Mouse (Mus musculus): ENCODE measurements around the gene Ldb1. TPM values are rescaled to one million over a fixed set of nuclear protein-coding genes. Genes with fewer than 3 reads are reported as not detected.

The Ldb1 gene
- polyA plus RNA-seq, 1 experiment from 2014 or later = 131 TPM

GRCm38 (mm10) chr19:46033911-46034310 is 11.1 kb downstream of the Ldb1 start:
- peaks cover 6% of the 10 kb centered on the region; the same call in 1 of the 2 replicates for H3K9me3 ChIP-seq
- no peak overlapping the region for H3K27ac ChIP-seq
- no peak overlapping the region for H3K9ac ChIP-seq
- H3K27me3 ChIP-seq = no peaks in the 10 kb centered on the region
- no peak for ATAC-seq (ENCODE audit: insufficient number of reproducible peaks, insufficient read depth, low FRiP score, low TSS enrichment)
- no peak overlapping the region for H3K4me3 ChIP-seq
- 95% methylated on average over 11 of the region's 11 CpGs for WGBS
- no peak overlapping the region for H3K4me2 ChIP-seq (replicated peaks)
- peaks cover 69% of the 10 kb centered on the region for H3K36me3 ChIP-seq
- H3K4me1 ChIP-seq = peaks cover 14% of the 10 kb centered on the region

- H3K4me3 ChIP-seq = no peak overlapping the region
These were observed 12.1 kb downstream of the Ldb1 start for GRCm38 (mm10) chr19:46032731-46033510.

GRCm38 (mm10) chr19:46031689-46032432 is 13.2 kb downstream of the Ldb1 start:
- Histone ChIP-seq H3K36me3 (peaks cover 69% of the 10 kb centered on the region), H3K9ac (no peak overlapping the region), H3K9me3 (peaks cover 6% of the 10 kb centered on the region; the same call in 1 of the 2 replicates), H3K4me1 (peaks cover 2% of the 10 kb centered on the region; the same call in 1 of the 2 replicates), H3K27me3 (no peaks in the 10 kb centered on the region), H3K4me2 (replicated peaks) (no peak overlapping the region), H3K4me3 (no peak overlapping the region), H3K27ac (no peak overlapping the region)
- 81% methylated on average over 9 of the region's 9 CpGs for WGBS
- no peak for ATAC-seq (ENCODE audit: insufficient number of reproducible peaks, insufficient read depth, low FRiP score, low TSS enrichment)

More at GRCm38 (mm10) chr19:46032731-46033510, 12.1 kb downstream of the Ldb1 start:
- no peak overlapping the region for H3K27ac ChIP-seq
- no peak for ATAC-seq (ENCODE audit: insufficient number of reproducible peaks, insufficient read depth, low FRiP score, low TSS enrichment)
- peaks cover 6% of the 10 kb centered on the region; the same call in 1 of the 2 replicates for H3K9me3 ChIP-seq
- H3K27me3 ChIP-seq = no peaks in the 10 kb centered on the region
- no peak overlapping the region for H3K9ac ChIP-seq
- no peak overlapping the region for H3K4me2 ChIP-seq (replicated peaks)
- H3K4me1 ChIP-seq = peaks cover 12% of the 10 kb centered on the region
- WGBS = 88% methylated on average over 26 of the region's 26 CpGs
- H3K36me3 ChIP-seq = peaks cover 69% of the 10 kb centered on the region

- H3K9me3 ChIP-seq = peaks cover 6% of the 10 kb centered on the region; the same call in 1 of the 2 replicates
- no peak overlapping the region for H3K9ac ChIP-seq
- peaks cover 56% of the 10 kb centered on the region for H3K36me3 ChIP-seq
- H3K4me3 ChIP-seq = no peak overlapping the region
- no peaks in the 10 kb centered on the region for H3K4me1 ChIP-seq
- H3K27ac ChIP-seq = no peak overlapping the region
- WGBS = 93% methylated on average over 10 of the region's 10 CpGs
- no peak for ATAC-seq (ENCODE audit: insufficient number of reproducible peaks, insufficient read depth, low FRiP score, low TSS enrichment)
- H3K4me2 ChIP-seq (replicated peaks) = no peak overlapping the region
- no peaks in the 10 kb centered on the region for H3K27me3 ChIP-seq
These were observed 14.6 kb downstream of the Ldb1 start for GRCm38 (mm10) chr19:46030196-46030983.

- WGBS = 100% methylated on average over 1 of the region's 1 CpGs
- Histone ChIP-seq H3K27me3 (no peaks in the 10 kb centered on the region), H3K4me3 (no peak overlapping the region), H3K9me3 (peaks cover 6% of the 10 kb centered on the region; the same call in 1 of the 2 replicates), H3K36me3 (peaks cover 49% of the 10 kb centered on the region), H3K4me1 (no peaks in the 10 kb centered on the region), H3K4me2 (replicated peaks) (no peak overlapping the region), H3K27ac (no peak overlapping the region), H3K9ac (no peak overlapping the region)
- ATAC-seq (ENCODE audit: insufficient number of reproducible peaks, insufficient read depth, low FRiP score, low TSS enrichment) = no peak
These were observed 15.4 kb downstream of the Ldb1 start for GRCm38 (mm10) chr19:46029652-46030051.

GRCm38 (mm10) chr19:46028747-46029320 is 16.2 kb downstream of the Ldb1 start:
- Histone ChIP-seq H3K27me3 (no peaks in the 10 kb centered on the region), H3K27ac (no peak overlapping the region), H3K9me3 (peaks cover 6% of the 10 kb centered on the region; the same call in 1 of the 2 replicates), H3K4me3 (no peak overlapping the region), H3K4me1 (no peaks in the 10 kb centered on the region), H3K4me2 (replicated peaks) (no peak overlapping the region), H3K9ac (no peak overlapping the region), H3K36me3 (peaks cover 41% of the 10 kb centered on the region)
- 70% methylated on average over 11 of the region's 11 CpGs for WGBS
- ATAC-seq (ENCODE audit: insufficient number of reproducible peaks, insufficient read depth, low FRiP score, low TSS enrichment) = no peak

GRCm38 (mm10) chr19:46026567-46026966 is 18.4 kb downstream of the Ldb1 start:
- ATAC-seq (ENCODE audit: insufficient number of reproducible peaks, insufficient read depth, low FRiP score, low TSS enrichment) = no peak
- H3K27me3 ChIP-seq = no peaks in the 10 kb centered on the region
- 64% methylated on average over 8 of the region's 8 CpGs for WGBS
- H3K4me2 ChIP-seq (replicated peaks) = no peak overlapping the region
- no peak overlapping the region for H3K4me3 ChIP-seq
- H3K36me3 ChIP-seq = peaks cover 18% of the 10 kb centered on the region
- peaks cover 6% of the 10 kb centered on the region; the same call in 1 of the 2 replicates for H3K9me3 ChIP-seq
- H3K4me1 ChIP-seq = no peaks in the 10 kb centered on the region
- no peak overlapping the region for H3K9ac ChIP-seq
- no peak overlapping the region for H3K27ac ChIP-seq

- H3K27ac ChIP-seq = no peak overlapping the region
- 78% methylated on average over 6 of the region's 6 CpGs for WGBS
- no peak overlapping the region for H3K4me3 ChIP-seq
These were observed 20.1 kb downstream of the Ldb1 start for GRCm38 (mm10) chr19:46024959-46025358.

GRCm38 (mm10) chr19:46016023-46016422 is 29.0 kb downstream of the Ldb1 start:
- Histone ChIP-seq H3K27me3 (no peaks in the 10 kb centered on the region), H3K27ac (no peak overlapping the region), H3K4me1 (no peaks in the 10 kb centered on the region), H3K36me3 (no peaks in the 10 kb centered on the region), H3K4me2 (replicated peaks) (no peak overlapping the region), H3K4me3 (no peak overlapping the region), H3K9me3 (no peaks in the 10 kb centered on the region), H3K9ac (no peak overlapping the region)
- WGBS = 73% methylated on average over 2 of the region's 2 CpGs
- no peak for ATAC-seq (ENCODE audit: insufficient number of reproducible peaks, insufficient read depth, low FRiP score, low TSS enrichment)

More at GRCm38 (mm10) chr19:46024959-46025358, 20.1 kb downstream of the Ldb1 start:
- peaks cover 6% of the 10 kb centered on the region; the same call in 1 of the 2 replicates for H3K9me3 ChIP-seq
- no peak overlapping the region for H3K9ac ChIP-seq
- H3K4me1 ChIP-seq = no peaks in the 10 kb centered on the region
- no peaks in the 10 kb centered on the region for H3K27me3 ChIP-seq
- ATAC-seq (ENCODE audit: insufficient number of reproducible peaks, insufficient read depth, low FRiP score, low TSS enrichment) = no peak
- H3K36me3 ChIP-seq = peaks cover 4% of the 10 kb centered on the region; the same call in 1 of the 2 replicates
- H3K4me2 ChIP-seq (replicated peaks) = no peak overlapping the region

GRCm38 (mm10) chr19:46014572-46015178 is 30.3 kb downstream of the Ldb1 start:
- ATAC-seq (ENCODE audit: insufficient number of reproducible peaks, insufficient read depth, low FRiP score, low TSS enrichment) = peak; percentile 72; the same call in 1 of the 2 replicates

More at GRCm38 (mm10) chr19:46014572-46015178, 30.3 kb downstream of the Ldb1 start:
- no peak overlapping the region for H3K27ac ChIP-seq
- no peaks in the 10 kb centered on the region for H3K27me3 ChIP-seq
- H3K9me3 ChIP-seq = no peaks in the 10 kb centered on the region
- H3K9ac ChIP-seq = no peak overlapping the region
- WGBS = 37% methylated on average over 12 of the region's 12 CpGs
- no peak overlapping the region for H3K4me2 ChIP-seq (replicated peaks)
- no peaks in the 10 kb centered on the region for H3K4me1 ChIP-seq
- no peaks in the 10 kb centered on the region for H3K36me3 ChIP-seq
- no peak overlapping the region for H3K4me3 ChIP-seq
